Mouse (Mus musculus): ENCODE data around the gene Napsa. TPM values are rescaled to one million over a fixed set of nuclear protein-coding genes. Genes with fewer than 3 reads are reported as not detected.
A peak's percentile ranks its signal among the peaks of the same experiment; 100 is the strongest.

The Napsa gene
- polyA plus RNA-seq, 1 experiment = 4,402 TPM

- TF ChIP-seq POLR2A (IDR thresholded peaks at IDR 0.05; ENCODE audit: low read depth, low read length) = no peak
- no peak for TF ChIP-seq CTCF (conservative IDR thresholded peaks at IDR 0.05; ENCODE audit: insufficient read depth, insufficient read length, low read depth, low read length)
- WGBS = under 1% methylated on average over 80 of the region's 80 CpGs
- peak; percentile 98 for DNase-seq
- H3K4me3 ChIP-seq (ENCODE audit: insufficient read depth, low read depth, low read length) = peak within 1 kb of the TSS; percentile 62
- H3K4me1 ChIP-seq (ENCODE audit: control insufficient read depth, insufficient read depth, low read length) = peaks cover 7% of the 10 kb centered on the region; the same call in 1 of the 2 replicates
- H3K27ac ChIP-seq (ENCODE audit: insufficient read depth, low read depth, low read length) = peak within 1 kb of the TSS; percentile 67; the same call in 1 of the 2 replicates
- H3K27me3 ChIP-seq (replicated peaks; ENCODE audit: control insufficient read depth, insufficient read depth, low read length) = no peaks in the 10 kb centered on the region
- no peaks in the 10 kb centered on the region for H3K36me3 ChIP-seq (ENCODE audit: control insufficient read depth, insufficient read depth, low read length)
These were observed 18.5 kb downstream of the Napsa start, which contains the start of gene Kcnc3 for GRCm38 (mm10) chr7:44590402-44591347. Gene Kcnc3, plus strand, starts transcription at chr7:44590664.

- Histone ChIP-seq H3K4me1 (ENCODE audit: control insufficient read depth, insufficient read depth, low read length) (peaks cover 7% of the 10 kb centered on the region; the same call in 1 of the 2 replicates), H3K27me3 (replicated peaks; ENCODE audit: control insufficient read depth, insufficient read depth, low read length) (no peaks in the 10 kb centered on the region), H3K4me3 (ENCODE audit: insufficient read depth, low read depth, low read length) (peak overlapping the region; percentile 62), H3K27ac (ENCODE audit: insufficient read depth, low read depth, low read length) (no peak overlapping the region), H3K36me3 (ENCODE audit: control insufficient read depth, insufficient read depth, low read length) (no peaks in the 10 kb centered on the region)
- TF ChIP-seq CTCF (conservative IDR thresholded peaks at IDR 0.05; ENCODE audit: insufficient read depth, insufficient read length, low read depth, low read length) (no peak), POLR2A (IDR thresholded peaks at IDR 0.05; ENCODE audit: low read depth, low read length) (no peak)
- WGBS = 1% methylated on average over 60 of the region's 60 CpGs
- DNase-seq = peak; percentile 29
These were observed 19.4 kb downstream of the Napsa start for GRCm38 (mm10) chr7:44591348-44592116.

- Histone ChIP-seq H3K27me3 (replicated peaks; ENCODE audit: control insufficient read depth, insufficient read depth, low read length) (no peaks in the 10 kb centered on the region), H3K27ac (ENCODE audit: insufficient read depth, low read depth, low read length) (no peak overlapping the region), H3K36me3 (ENCODE audit: control insufficient read depth, insufficient read depth, low read length) (no peaks in the 10 kb centered on the region), H3K4me1 (ENCODE audit: control insufficient read depth, insufficient read depth, low read length) (peaks cover 7% of the 10 kb centered on the region; the same call in 1 of the 2 replicates), H3K4me3 (ENCODE audit: insufficient read depth, low read depth, low read length) (no peak overlapping the region)
- WGBS = 8% methylated on average over 15 of the region's 15 CpGs
- TF ChIP-seq CTCF (conservative IDR thresholded peaks at IDR 0.05; ENCODE audit: insufficient read depth, insufficient read length, low read depth, low read length) (no peak), POLR2A (IDR thresholded peaks at IDR 0.05; ENCODE audit: low read depth, low read length) (no peak)
- DNase-seq = no peak
These were observed 20.9 kb downstream of the Napsa start for GRCm38 (mm10) chr7:44593051-44593450.

GRCm38 (mm10) chr7:44593775-44594174, 21.6 kb downstream of the Napsa start:
- TF ChIP-seq CTCF (conservative IDR thresholded peaks at IDR 0.05; ENCODE audit: insufficient read depth, insufficient read length, low read depth, low read length) = no peak
- TF ChIP-seq POLR2A (IDR thresholded peaks at IDR 0.05; ENCODE audit: low read depth, low read length) = no peak
- DNase-seq = peak; percentile 81
- Histone ChIP-seq H3K36me3 (ENCODE audit: control insufficient read depth, insufficient read depth, low read length) (no peaks in the 10 kb centered on the region), H3K4me3 (ENCODE audit: insufficient read depth, low read depth, low read length) (no peak overlapping the region), H3K27me3 (replicated peaks; ENCODE audit: control insufficient read depth, insufficient read depth, low read length) (no peaks in the 10 kb centered on the region), H3K27ac (ENCODE audit: insufficient read depth, low read depth, low read length) (no peak overlapping the region), H3K4me1 (ENCODE audit: control insufficient read depth, insufficient read depth, low read length) (peaks cover 7% of the 10 kb centered on the region; the same call in 1 of the 2 replicates)
- WGBS = 2% methylated on average over 22 of the region's 22 CpGs

GRCm38 (mm10) chr7:44594291-44594690, 22.1 kb downstream of the Napsa start:
- H3K27ac ChIP-seq (ENCODE audit: insufficient read depth, low read depth, low read length) = no peak overlapping the region
- DNase-seq = no peak
- TF ChIP-seq CTCF (conservative IDR thresholded peaks at IDR 0.05; ENCODE audit: insufficient read depth, insufficient read length, low read depth, low read length) (no peak), POLR2A (IDR thresholded peaks at IDR 0.05; ENCODE audit: low read depth, low read length) (no peak)
- WGBS = 57% methylated on average over 6 of the region's 6 CpGs
- no peak overlapping the region for H3K4me3 ChIP-seq (ENCODE audit: insufficient read depth, low read depth, low read length)
- H3K27me3 ChIP-seq (replicated peaks; ENCODE audit: control insufficient read depth, insufficient read depth, low read length) = no peaks in the 10 kb centered on the region
- H3K36me3 ChIP-seq (ENCODE audit: control insufficient read depth, insufficient read depth, low read length) = no peaks in the 10 kb centered on the region
- peaks cover 7% of the 10 kb centered on the region; the same call in 1 of the 2 replicates for H3K4me1 ChIP-seq (ENCODE audit: control insufficient read depth, insufficient read depth, low read length)

- Histone ChIP-seq H3K36me3 (ENCODE audit: control insufficient read depth, insufficient read depth, low read length) (no peaks in the 10 kb centered on the region), H3K27ac (ENCODE audit: insufficient read depth, low read depth, low read length) (no peak overlapping the region), H3K27me3 (replicated peaks; ENCODE audit: control insufficient read depth, insufficient read depth, low read length) (no peaks in the 10 kb centered on the region), H3K4me3 (ENCODE audit: insufficient read depth, low read depth, low read length) (no peak overlapping the region), H3K4me1 (ENCODE audit: control insufficient read depth, insufficient read depth, low read length) (no peaks in the 10 kb centered on the region)
- TF ChIP-seq POLR2A (IDR thresholded peaks at IDR 0.05; ENCODE audit: low read depth, low read length) = no peak
- TF ChIP-seq CTCF (conservative IDR thresholded peaks at IDR 0.05; ENCODE audit: insufficient read depth, insufficient read length, low read depth, low read length) = no peak
- WGBS = 92% methylated on average over 20 of the region's 20 CpGs
- no peak for DNase-seq
These were observed 23.0 kb downstream of the Napsa start for GRCm38 (mm10) chr7:44595131-44595561.
